Mouse (Mus musculus): ENCODE measurements around the gene Gm17657.
A peak's percentile ranks its signal among the peaks of the same experiment; 100 is the strongest.

Gm17657 gene

GRCm38 (mm10) chr17:29549543-29550428 is at the start of gene Gm17657, which contains the start of gene Tbc1d22b:
Gene Gm17657, minus strand, starts transcription at chr17:29549638.
Gene Tbc1d22b, plus strand, starts transcription at chr17:29549785.
- peak; percentile 70 to 80 for DNase-seq (ENCODE audit: low read depth in 1 of 2, low spot score in 2 of 2)

DNA sequence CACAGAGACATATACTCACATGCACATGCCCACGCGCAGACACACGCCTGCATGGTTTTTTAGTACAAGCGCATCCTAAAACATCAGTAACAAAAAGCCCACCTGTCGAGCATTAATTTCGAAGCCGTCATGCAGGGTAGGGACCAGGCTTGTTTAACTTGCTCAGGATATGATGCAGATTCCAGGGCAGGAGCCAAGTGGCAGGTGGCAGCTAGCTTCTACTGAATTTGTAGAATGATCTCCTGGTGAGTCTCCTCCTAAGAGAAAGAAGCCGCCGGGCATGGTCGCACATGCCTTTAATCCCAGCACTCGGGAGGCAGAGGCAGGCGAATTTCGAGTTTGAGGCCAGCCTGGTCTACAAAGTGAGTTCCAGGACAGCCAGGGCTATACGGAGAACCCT is 49.6 kb upstream of the Gm17657 start:
- no peak for DNase-seq (ENCODE audit: low read depth in 1 of 2, low spot score in 2 of 2)

DNA sequence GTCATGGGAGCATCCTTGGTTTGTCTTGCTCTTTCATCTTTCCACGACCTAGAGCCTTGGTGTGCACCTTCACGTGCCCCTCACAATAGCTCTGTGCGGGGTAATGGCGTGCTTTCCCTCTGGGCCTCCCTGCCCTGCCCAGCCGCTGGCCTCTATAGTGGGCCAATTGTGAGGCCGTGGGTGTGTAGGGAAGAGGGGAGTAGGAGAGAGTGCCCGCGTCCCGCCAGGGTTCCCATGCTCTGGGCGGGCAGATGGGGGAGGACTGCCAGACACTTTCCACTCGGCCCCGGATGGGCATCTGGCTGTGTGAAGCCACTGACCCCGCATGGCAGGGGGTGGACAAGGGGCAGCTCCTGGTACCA is 47.3 kb upstream of the Gm17657 start:
- DNase-seq (ENCODE audit: low read depth in 1 of 2, low spot score in 2 of 2): no peak

- DNase-seq (ENCODE audit: low read depth in 1 of 2, low spot score in 2 of 2): no peak
Observed at GRCm38 (mm10) chr17:29595891-29596770, 46.7 kb upstream of the Gm17657 start.

- DNase-seq (ENCODE audit: low read depth in 1 of 2, low spot score in 2 of 2): no peak
Observed at GRCm38 (mm10) chr17:29589221-29589898, 39.9 kb upstream of the Gm17657 start.

GRCm38 (mm10) chr17:29586921-29587320 is 37.5 kb upstream of the Gm17657 start:
- DNase-seq (ENCODE audit: low read depth in 1 of 2, low spot score in 2 of 2): no peak

GRCm38 (mm10) chr17:29585446-29585845 is 36.0 kb upstream of the Gm17657 start:
- DNase-seq (ENCODE audit: low read depth in 1 of 2, low spot score in 2 of 2): no peak

- no peak for DNase-seq (ENCODE audit: low read depth in 1 of 2, low spot score in 2 of 2)
Observed at GRCm38 (mm10) chr17:29584737-29585136, 35.3 kb upstream of the Gm17657 start.

DNA sequence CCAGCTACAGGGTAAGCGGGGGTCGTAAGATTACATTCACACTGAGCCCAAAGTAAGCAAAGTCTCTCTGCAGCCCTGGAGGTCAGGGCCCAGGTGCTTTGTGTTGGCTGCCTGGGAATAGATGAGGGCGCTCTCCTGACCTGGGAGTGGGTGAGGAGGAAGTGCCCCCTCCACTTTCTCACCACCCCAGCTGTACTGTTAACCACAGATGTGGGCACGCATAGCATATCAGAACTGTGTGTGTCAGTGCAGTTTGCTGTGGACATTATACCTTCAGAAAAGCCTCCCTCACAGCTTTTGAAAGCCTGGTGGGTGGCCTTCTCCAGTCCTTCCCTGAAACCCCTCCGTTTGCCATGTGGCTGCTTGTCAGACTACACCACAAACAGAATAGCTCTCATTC is 34.9 kb upstream of the Gm17657 start:
- DNase-seq (ENCODE audit: low read depth in 1 of 2, low spot score in 2 of 2): no peak

- no peak for DNase-seq (ENCODE audit: low read depth in 1 of 2, low spot score in 2 of 2)
Observed at GRCm38 (mm10) chr17:29583569-29583968, 34.1 kb upstream of the Gm17657 start.

DNA sequence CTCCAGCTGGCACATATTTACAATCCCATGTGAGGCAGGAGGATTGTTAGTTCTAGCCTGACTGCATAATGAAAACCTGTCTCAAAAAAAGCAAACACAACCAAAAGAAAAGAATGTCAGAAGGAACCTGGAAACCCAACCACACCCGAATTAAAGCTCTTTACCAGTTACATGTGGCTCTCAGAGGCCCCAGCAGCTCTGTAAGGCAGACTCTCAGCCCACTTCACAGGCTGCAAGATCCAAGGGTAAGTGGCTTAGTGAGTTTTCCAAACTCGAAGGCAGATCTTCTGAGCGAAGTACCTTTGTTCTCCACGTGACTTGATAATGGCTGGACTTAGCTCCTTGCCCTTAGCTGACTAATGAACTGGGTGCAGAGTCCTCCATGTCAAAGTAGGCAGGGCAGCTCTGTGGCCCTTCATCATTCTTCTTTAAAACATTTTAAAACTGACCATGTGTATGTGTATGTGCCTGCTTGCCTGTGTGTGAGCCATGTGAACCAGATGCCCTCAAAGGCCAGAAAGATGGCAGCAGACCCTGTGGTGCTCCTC is 30.2 kb upstream of the Gm17657 start:
- DNase-seq (ENCODE audit: low read depth in 1 of 2, low spot score in 2 of 2): no peak

- no peak for DNase-seq (ENCODE audit: low read depth in 1 of 2, low spot score in 2 of 2)
Observed at GRCm38 (mm10) chr17:29569831-29570230, 20.4 kb upstream of the Gm17657 start.

- DNase-seq (ENCODE audit: low read depth in 1 of 2, low spot score in 2 of 2): no peak
Observed at GRCm38 (mm10) chr17:29568435-29568834, 19.0 kb upstream of the Gm17657 start.

- no peak for DNase-seq (ENCODE audit: low read depth in 1 of 2, low spot score in 2 of 2)
Observed at GRCm38 (mm10) chr17:29565521-29565920, 16.1 kb upstream of the Gm17657 start.

DNA sequence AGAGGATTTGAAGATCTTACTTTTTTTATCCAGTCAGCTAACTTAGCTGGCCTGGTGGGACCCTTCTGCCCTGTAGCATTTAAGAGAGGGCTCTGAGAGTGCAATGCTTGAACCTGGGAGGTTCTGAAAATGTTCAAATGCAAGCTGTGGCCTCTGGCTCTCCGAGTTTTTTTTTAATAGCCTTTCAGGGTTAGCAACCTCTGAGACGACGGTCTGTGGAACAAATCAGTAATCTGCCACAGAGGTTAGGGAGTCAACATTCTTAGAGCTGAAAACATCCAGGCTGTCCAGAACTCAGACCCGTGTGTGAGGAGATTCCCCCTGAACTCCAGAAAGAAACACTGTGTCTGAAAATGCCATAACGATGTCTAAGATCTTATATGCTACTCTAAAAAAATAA is 9.0 kb upstream of the Gm17657 start:
- no peak for DNase-seq (ENCODE audit: low read depth in 1 of 2, low spot score in 2 of 2)

GRCm38 (mm10) chr17:29556893-29557292 is 7.5 kb upstream of the Gm17657 start:
- DNase-seq (ENCODE audit: low read depth in 1 of 2, low spot score in 2 of 2): no peak

DNA sequence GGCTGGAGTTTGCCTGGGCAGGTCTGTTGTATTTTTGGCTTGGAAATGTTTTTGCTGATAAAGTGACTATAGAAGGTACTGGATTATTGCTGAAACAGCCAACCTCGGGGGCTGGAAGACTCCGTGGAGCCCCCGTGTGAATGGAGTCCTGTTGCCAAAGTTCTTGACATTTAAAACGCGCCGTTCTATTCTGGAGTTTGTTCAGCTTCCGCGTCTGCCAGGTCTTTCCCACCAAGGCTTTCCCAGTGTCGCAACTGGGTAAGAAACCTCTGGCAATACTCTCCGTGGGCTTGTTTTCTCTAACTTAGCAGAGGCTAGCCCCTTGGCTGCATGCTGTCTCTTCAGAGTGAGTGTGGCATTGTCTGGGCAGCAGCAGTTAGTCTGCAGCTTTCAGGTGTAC is 7.0 kb upstream of the Gm17657 start:
- DNase-seq (ENCODE audit: low read depth in 1 of 2, low spot score in 2 of 2): no peak

GRCm38 (mm10) chr17:29554176-29554575 is 4.7 kb upstream of the Gm17657 start:
- DNase-seq (ENCODE audit: low read depth in 1 of 2, low spot score in 2 of 2): no peak

GRCm38 (mm10) chr17:29552162-29552732 is 2.8 kb upstream of the Gm17657 start, which contains the start of gene Tmem217:
Gene Tmem217, minus strand, starts transcription at chr17:29552385.
- DNase-seq (ENCODE audit: low read depth in 1 of 2, low spot score in 2 of 2): no peak

- no peak for DNase-seq (ENCODE audit: low read depth in 1 of 2, low spot score in 2 of 2)
Observed at GRCm38 (mm10) chr17:29551019-29551418, 1.6 kb upstream of the Gm17657 start.

DNA sequence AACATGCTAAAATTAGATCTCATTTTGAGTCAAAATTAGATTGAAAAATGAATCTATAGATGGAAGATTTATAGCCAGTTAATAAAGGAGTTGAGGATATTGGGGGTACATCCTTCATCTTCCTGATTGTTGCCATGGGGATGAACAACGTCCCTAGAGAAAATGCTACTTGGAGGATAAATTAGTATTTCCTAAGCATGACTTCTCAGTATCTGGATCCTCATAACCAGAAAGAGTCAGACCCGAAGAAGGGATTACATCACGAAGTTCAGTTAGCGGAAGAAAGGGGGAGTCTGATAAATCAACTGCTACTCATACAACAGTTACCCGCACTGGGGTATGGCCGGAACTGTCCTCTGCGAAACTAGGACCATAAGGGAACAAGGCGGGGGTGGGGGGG is 444 bp downstream of the Gm17657 start:
- DNase-seq (ENCODE audit: low read depth in 1 of 2, low spot score in 2 of 2): no peak

Data from monocyte, adult 2 months (primary cell).